Mouse (Mus musculus) C2C12 (cell line): ENCODE data around the gene A3galt2.

Experiments used
- CEBPB ChIP-seq: IDR thresholded peaks from one replicate; pipeline ENCODE4 v1.6.1; 2011; ENCODE audit warnings: low read depth, mild to moderate bottlenecking, control low read depth, moderate library complexity
- CTCF ChIP-seq: IDR thresholded peaks from one replicate; pipeline ENCODE4 v1.5.1; 2011; ENCODE audit not compliant: control insufficient read depth, insufficient read depth, insufficient read length
- MAX ChIP-seq: IDR thresholded peaks from one replicate; pipeline ENCODE4 v1.6.1; 2011; ENCODE audit warnings: mild to moderate bottlenecking, control low read depth
- MYOD1 ChIP-seq: IDR thresholded peaks from one replicate; pipeline ENCODE4 v1.6.1; 2011; ENCODE audit warnings: low read depth; ENCODE audit not compliant: control insufficient read depth, insufficient read length
- MYOG ChIP-seq: IDR thresholded peaks from one replicate; pipeline ENCODE4 v1.6.1; 2011; ENCODE audit not compliant: control insufficient read depth, insufficient read length; ENCODE audit errors: extremely low read depth
- USF1 ChIP-seq: IDR thresholded peaks from one replicate; pipeline ENCODE4 v1.6.1; 2011; ENCODE audit warnings: low read depth, mild to moderate bottlenecking, control low read depth, moderate library complexity

DNA sequence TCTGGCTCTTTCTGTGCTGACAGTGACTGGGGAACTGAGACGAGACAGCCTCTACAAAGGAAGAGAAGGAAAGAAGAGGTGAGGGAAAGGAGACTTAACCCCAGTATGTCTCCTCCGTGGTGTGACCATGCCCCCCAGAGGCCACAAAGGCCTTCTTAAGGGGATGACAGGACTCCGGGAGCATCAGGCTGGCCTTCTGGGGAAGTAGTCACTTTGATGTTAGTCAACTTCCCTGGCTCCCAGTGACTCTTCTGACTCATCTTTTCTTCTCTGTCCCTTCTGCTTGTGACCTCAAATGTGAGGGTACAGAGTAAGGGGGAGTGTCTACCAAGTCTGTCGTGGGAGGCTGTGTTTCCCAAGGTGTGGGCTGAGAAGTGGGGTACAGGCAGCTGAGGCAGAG lies 47.8 kb upstream of the A3galt2 start:
- TF ChIP-seq CTCF (no peak), MYOG (no peak), MYOD1 (no peak), USF1 (no peak), MAX (no peak), CEBPB (no peak)
